Mouse (Mus musculus): ENCODE data around the gene Bud23. TPM values are rescaled to one million over a fixed set of nuclear protein-coding genes. Genes with fewer than 3 reads are reported as not detected.
A peak's percentile ranks its signal among the peaks of the same experiment; 100 is the strongest.

Gene Bud23
- total and polyA plus RNA-seq, 3 experiments: 101 to 222 TPM; not detected in 1

- TF ChIP-seq E2F4 (IDR thresholded peaks at IDR 0.05; ENCODE audit: borderline replicate concordance, low read depth, low read length): no peak
- 0 out of 2 replicates have a peak, but pooled peaks have one; percentile 4 for TF ChIP-seq NRF1 (IDR thresholded peaks at IDR 0.05; ENCODE audit: insufficient read depth, low read depth, low read length, poor library complexity, severe bottlenecking)
- peak; percentile 79 for TF ChIP-seq MXI1 (IDR thresholded peaks at IDR 0.05; ENCODE audit: low read depth, low read length)
- TF ChIP-seq NELFE (IDR thresholded peaks at IDR 0.05; ENCODE audit: low read depth, low read length): peak; percentile 56
Measured at GRCm38 (mm10) chr5:135008671-135009589, 55.8 kb downstream of the Bud23 start, which contains the start of gene Abhd11 (continued).

DNA sequence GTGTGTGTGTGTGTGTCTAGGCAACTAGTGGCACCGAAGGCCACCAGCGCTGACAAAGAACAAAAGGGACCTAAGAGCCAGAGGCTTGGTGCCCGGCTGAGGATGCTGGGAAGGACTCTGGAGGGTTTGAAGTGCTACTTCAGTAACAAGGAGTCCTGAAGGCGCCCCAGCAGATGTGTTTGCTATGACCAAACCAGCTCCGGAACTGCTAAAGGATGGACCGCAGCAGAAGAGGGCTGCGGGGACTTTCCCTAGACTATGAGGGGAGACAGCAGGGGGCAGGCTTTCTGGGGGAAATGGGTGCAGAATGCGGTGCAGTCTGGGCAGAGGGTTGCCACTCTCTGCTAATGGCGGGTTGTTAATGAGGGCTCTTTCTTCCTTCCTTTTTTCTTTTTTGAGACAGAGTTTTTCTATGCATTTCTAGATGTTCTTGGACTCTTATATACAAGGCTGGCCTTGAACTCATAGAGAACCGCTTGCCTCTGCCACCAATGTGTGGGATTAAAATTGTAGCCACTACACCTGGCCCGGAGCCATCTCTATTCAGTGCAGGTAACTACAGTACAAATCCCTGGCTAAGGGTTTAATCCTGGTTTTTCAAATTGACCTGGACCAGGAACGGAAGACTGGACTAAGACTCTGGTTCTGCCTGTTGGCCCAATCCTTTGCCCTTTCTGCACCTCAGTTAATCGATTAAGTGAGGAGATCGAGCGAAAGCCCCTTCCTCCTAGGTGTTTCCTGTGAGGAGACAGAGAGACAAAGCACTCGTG lies 56.8 kb downstream of the Bud23 start:
- no peaks in the 10 kb centered on the region for H3K9me3 ChIP-seq (replicated peaks; ENCODE audit: insufficient read depth, low read length)
- H3K4me1 ChIP-seq (ENCODE audit: control insufficient read depth in 1 of 2, insufficient read depth in 2 of 2, low read length in 2 of 2): peaks cover 2 to 14% of the 10 kb centered on the region in 2 experiments; a peak in 3 of 4 replicates
- peak overlapping the region; percentile 61 to 80 for H3K4me3 ChIP-seq (ENCODE audit: control insufficient read depth in 1 of 2, insufficient read depth in 1 of 2, low read depth in 2 of 2, low read length in 2 of 2)
- peak overlapping the region; percentile 74 for H3K27ac ChIP-seq (ENCODE audit: control insufficient read depth, low read depth, low read length)
- H3K9ac ChIP-seq (ENCODE audit: control insufficient read depth, low read depth, low read length, poor library complexity, severe bottlenecking): peak overlapping the region; percentile 83
- DNase-seq (ENCODE audit: low read depth, low spot score): no peak
- peaks cover 5% of the 10 kb centered on the region; the same call in 1 of the 2 replicates for H3K79me2 ChIP-seq (ENCODE audit: control insufficient read depth, insufficient read depth, low read length, poor library complexity)
- peaks cover 6 to 8% of the 10 kb centered on the region in 2 experiments; a peak in 3 of 4 replicates for H3K27me3 ChIP-seq (ENCODE audit: control insufficient read depth in 1 of 2, insufficient read depth in 2 of 2, low read length in 2 of 2)
- TF ChIP-seq SIN3A (IDR thresholded peaks at IDR 0.05; ENCODE audit: low read length): no peak
- TF ChIP-seq CTCF (IDR thresholded peaks at IDR 0.05 in 2 of 3, conservative IDR thresholded peaks at IDR 0.05 in 1 of 3; ENCODE audit: control insufficient read depth in 1 of 3, insufficient read depth in 1 of 3, low read depth in 2 of 3, low read length in 3 of 3, poor library complexity in 1 of 3, severe bottlenecking in 1 of 3): peak; percentile 34 to 53 (median 36); a peak in 5 of 6 replicates
- peak; percentile 27 for TF ChIP-seq SMC3 (IDR thresholded peaks at IDR 0.05; ENCODE audit: low read depth, low read length)
- H3K36me3 ChIP-seq (ENCODE audit: control insufficient read depth in 1 of 2, insufficient read depth in 2 of 2, low read length in 2 of 2): peaks cover 0 to 3% of the 10 kb centered on the region in 2 experiments; a peak in 2 of 4 replicates

Other genes starting within 250 kb of the Bud23 start
- not detected in 2 replicates for gene Tmem270, start 158.2 kb downstream of the Bud23 start, total RNA-seq (2012; rRNA removed)
- not detected for gene Tmem270, start 158.2 kb downstream of the Bud23 start, polyA plus RNA-seq (2012; ENCODE audit: insufficient read depth in 1 of 2, insufficient read length in 2 of 2, low read depth in 1 of 2, low replicate concordance in 2 of 2, missing spikeins in 1 of 2)
- gene Cldn13, start 149.4 kb downstream of the Bud23 start, total RNA-seq (2012; rRNA removed): 5.4 and 13.1 TPM in 2 replicates
- gene Cldn13, start 149.4 kb downstream of the Bud23 start, polyA plus RNA-seq (2012; ENCODE audit: insufficient read depth in 1 of 2, insufficient read length in 2 of 2, low read depth in 1 of 2, low replicate concordance in 2 of 2, missing spikeins in 1 of 2): 1 to 10 TPM in 1 of 2 experiments, not detected in 1; 5.7 TPM
- 0.75 and 0.96 TPM in 2 replicates for gene Mettl27, start 132.6 kb downstream of the Bud23 start, total RNA-seq (2012; rRNA removed)
- gene Mettl27, start 132.6 kb downstream of the Bud23 start, polyA plus RNA-seq (2012; ENCODE audit: insufficient read depth in 1 of 2, insufficient read length in 2 of 2, low read depth in 1 of 2, low replicate concordance in 2 of 2, missing spikeins in 1 of 2): 1 to 10 TPM in 1 of 2 experiments, not detected in 1; 3.1 TPM
- 0.08 TPM in 1 of 2 replicates, not detected in the other for gene Cldn4, start 118.0 kb downstream of the Bud23 start, total RNA-seq (2012; rRNA removed)
- under 1 TPM in 1 of 2 experiments, not detected in 1; 0.04 TPM for gene Cldn4, start 118.0 kb downstream of the Bud23 start, polyA plus RNA-seq (2012; ENCODE audit: insufficient read depth in 1 of 2, insufficient read length in 2 of 2, low read depth in 1 of 2, low replicate concordance in 2 of 2, missing spikeins in 1 of 2)
- not detected in 2 replicates for gene Cldn3, start 78.7 kb downstream of the Bud23 start, total RNA-seq (2012; rRNA removed)
- 1 to 10 TPM in 1 of 2 experiments, not detected in 1; 1.1 TPM for gene Cldn3, start 78.7 kb downstream of the Bud23 start, polyA plus RNA-seq (2012; ENCODE audit: insufficient read depth in 1 of 2, insufficient read length in 2 of 2, low read depth in 1 of 2, low replicate concordance in 2 of 2, missing spikeins in 1 of 2)
- gene Abhd11, start 55.8 kb downstream of the Bud23 start, total RNA-seq (2012; rRNA removed): 43.0 and 55.9 TPM in 2 replicates
- 10 to 100 TPM in 1 of 2 experiments, not detected in 1; 51.7 TPM for gene Abhd11, start 55.8 kb downstream of the Bud23 start, polyA plus RNA-seq (2012; ENCODE audit: insufficient read depth in 1 of 2, insufficient read length in 2 of 2, low read depth in 1 of 2, low replicate concordance in 2 of 2, missing spikeins in 1 of 2)
- gene Stx1a, start 41.5 kb downstream of the Bud23 start, total RNA-seq (2012; rRNA removed): 3.2 and 3.3 TPM in 2 replicates
- gene Stx1a, start 41.5 kb downstream of the Bud23 start, polyA plus RNA-seq (2012; ENCODE audit: insufficient read depth in 1 of 2, insufficient read length in 2 of 2, low read depth in 1 of 2, low replicate concordance in 2 of 2, missing spikeins in 1 of 2): 1 to 10 TPM in 1 of 2 experiments, not detected in 1; 6.0 TPM
- gene Dnajc30, start 757 bp downstream of the Bud23 start, total RNA-seq (2012; rRNA removed): 6.5 and 7.4 TPM in 2 replicates
- 10 to 100 TPM in 1 of 2 experiments, not detected in 1; 15.6 TPM for gene Dnajc30, start 757 bp downstream of the Bud23 start, polyA plus RNA-seq (2012; ENCODE audit: insufficient read depth in 1 of 2, insufficient read length in 2 of 2, low read depth in 1 of 2, low replicate concordance in 2 of 2, missing spikeins in 1 of 2)
- gene Vps37d, start 13.3 kb upstream of the Bud23 start, total RNA-seq (2012; rRNA removed): 0.23 and 0.31 TPM in 2 replicates
- 1 to 10 TPM in 1 of 2 experiments, not detected in 1; 1.2 TPM for gene Vps37d, start 13.3 kb upstream of the Bud23 start, polyA plus RNA-seq (2012; ENCODE audit: insufficient read depth in 1 of 2, insufficient read length in 2 of 2, low read depth in 1 of 2, low replicate concordance in 2 of 2, missing spikeins in 1 of 2)
- gene Mlxipl, start 24.9 kb upstream of the Bud23 start, total RNA-seq (2012; rRNA removed): not detected in 2 replicates
- gene Mlxipl, start 24.9 kb upstream of the Bud23 start, polyA plus RNA-seq (2012; ENCODE audit: insufficient read depth in 1 of 2, insufficient read length in 2 of 2, low read depth in 1 of 2, low replicate concordance in 2 of 2, missing spikeins in 1 of 2): not detected
- 19.3 and 20.5 TPM in 2 replicates for gene Tbl2, start 84.7 kb upstream of the Bud23 start, total RNA-seq (2012; rRNA removed)
- 10 to 100 TPM in 1 of 2 experiments, not detected in 1; 30.3 TPM for gene Tbl2, start 84.7 kb upstream of the Bud23 start, polyA plus RNA-seq (2012; ENCODE audit: insufficient read depth in 1 of 2, insufficient read length in 2 of 2, low read depth in 1 of 2, low replicate concordance in 2 of 2, missing spikeins in 1 of 2)
- gene Bcl7b, start 103.3 kb upstream of the Bud23 start, total RNA-seq (2012; rRNA removed): 44.6 and 45.1 TPM in 2 replicates
- gene Bcl7b, start 103.3 kb upstream of the Bud23 start, polyA plus RNA-seq (2012; ENCODE audit: insufficient read depth in 1 of 2, insufficient read length in 2 of 2, low read depth in 1 of 2, low replicate concordance in 2 of 2, missing spikeins in 1 of 2): 10 to 100 TPM in 1 of 2 experiments, not detected in 1; 76.0 TPM
- gene Baz1b, start 122.3 kb upstream of the Bud23 start, total RNA-seq (2012; rRNA removed): 69.1 and 72.9 TPM in 2 replicates
- gene Baz1b, start 122.3 kb upstream of the Bud23 start, polyA plus RNA-seq (2012; ENCODE audit: insufficient read depth in 1 of 2, insufficient read length in 2 of 2, low read depth in 1 of 2, low replicate concordance in 2 of 2, missing spikeins in 1 of 2): 10 to 100 TPM; 44.5 to 81.5 TPM
- 5.7 and 9.8 TPM in 2 replicates for gene Fzd9, start 186.3 kb upstream of the Bud23 start, total RNA-seq (2012; rRNA removed)
- 1 to 10 TPM in 1 of 2 experiments, not detected in 1; 6.2 TPM for gene Fzd9, start 186.3 kb upstream of the Bud23 start, polyA plus RNA-seq (2012; ENCODE audit: insufficient read depth in 1 of 2, insufficient read length in 2 of 2, low read depth in 1 of 2, low replicate concordance in 2 of 2, missing spikeins in 1 of 2)